ENCODE assay signal across 8 mouse cellular contexts in genomic region chr12:85094010-85094409, GRCm38 (mm10). TPM values are rescaled to one million over a fixed set of nuclear protein-coding genes. Genes with fewer than 3 reads are reported as not detected.
DNase-seq lines count a peak whose midpoint lies in the region; ATAC-seq and TF ChIP-seq lines count a peak whose summit lies in the region.

No protein-coding gene starts in this region.

- H3K4me1 ChIP-seq in kidney, embryonic 14.5 days (ENCODE audit: control insufficient read depth, insufficient read depth, low read length) = 0 out of 2 replicates have a peak, but pooled peaks cover 2% of the 10 kb centered on the region
- 0 out of 2 replicates have a peak, but pooled peaks cover 4% of the 10 kb centered on the region for H3K4me1 ChIP-seq in intestine, embryonic 15.5 days (replicated peaks)
- no peaks in the 10 kb centered on the region for H3K4me1 ChIP-seq in liver, postnatal 0 days (ENCODE audit: insufficient read depth)
- 0 out of 2 replicates have a peak, but pooled peaks cover 3% of the 10 kb centered on the region for H3K4me1 ChIP-seq in stomach, embryonic 15.5 days

- no peaks in the 10 kb centered on the region for H3K36me3 ChIP-seq in kidney, embryonic 14.5 days (ENCODE audit: control insufficient read depth, insufficient read depth, low read length)
- no peaks in the 10 kb centered on the region for H3K36me3 ChIP-seq in intestine, embryonic 15.5 days
- no peaks in the 10 kb centered on the region; the same call in 1 of the 2 replicates for H3K36me3 ChIP-seq in liver, postnatal 0 days (replicated peaks; ENCODE audit: insufficient read depth, low read length)
- no peaks in the 10 kb centered on the region for H3K36me3 ChIP-seq in stomach, embryonic 15.5 days

- no peak overlapping the region for H3K9ac ChIP-seq in kidney, embryonic 14.5 days (ENCODE audit: low read depth, low read length)
- no peak overlapping the region for H3K9ac ChIP-seq in intestine, embryonic 15.5 days
- no peak overlapping the region for H3K9ac ChIP-seq in liver, postnatal 0 days (replicated peaks)
- no peak overlapping the region for H3K9ac ChIP-seq in stomach, embryonic 15.5 days

- no peak for TF ChIP-seq CTCF in gastrocnemius, adult 2 months (IDR thresholded peaks at IDR 0.05)
- no peak for TF ChIP-seq CTCF in liver, postnatal 0 days (IDR thresholded peaks at IDR 0.05; ENCODE audit: low read depth)

- no peak overlapping the region for H3K4me2 ChIP-seq in kidney, embryonic 14.5 days (replicated peaks; ENCODE audit: low read depth, low read length)
- peak overlapping the region; percentile 18; the same call in 1 of the 2 replicates for H3K4me2 ChIP-seq in intestine, embryonic 15.5 days (replicated peaks)
- H3K4me2 ChIP-seq in liver, postnatal 0 days (ENCODE audit: low read depth, low read length) = 0 out of 2 replicates have a peak overlapping the region, but pooled peaks have one; percentile 22
- peak overlapping the region; percentile 15; the same call in 1 of the 2 replicates for H3K4me2 ChIP-seq in stomach, embryonic 15.5 days

- H3K4me3 ChIP-seq in kidney, embryonic 14.5 days (ENCODE audit: low read length) = no peak overlapping the region
- peak overlapping the region; percentile 30 for H3K4me3 ChIP-seq in gastrocnemius, adult 2 months
- H3K4me3 ChIP-seq in intestine, embryonic 15.5 days (replicated peaks) = no peak overlapping the region
- no peak overlapping the region for H3K4me3 ChIP-seq in liver, postnatal 0 days (ENCODE audit: low read depth, low read length)
- no peak overlapping the region for H3K4me3 ChIP-seq in stomach, embryonic 15.5 days (replicated peaks)

- DNase-seq in kidney, adult 18-20 months = no peak
- peak; percentile 87 for DNase-seq in NIH3T3 (ENCODE audit: low read depth)
- DNase-seq in gastrocnemius, adult 2 months = peak; percentile 78
- DNase-seq in liver, postnatal 0 days = peak; percentile 59
- DNase-seq in thymus, postnatal 10 days (ENCODE audit: low spot score in 2 of 2) = no peak

- H3K27me3 ChIP-seq in kidney, embryonic 14.5 days (ENCODE audit: control insufficient read depth, insufficient read depth, low read length) = no peaks in the 10 kb centered on the region
- no peaks in the 10 kb centered on the region for H3K27me3 ChIP-seq in intestine, embryonic 15.5 days (replicated peaks)
- no peaks in the 10 kb centered on the region for H3K27me3 ChIP-seq in liver, postnatal 0 days (ENCODE audit: insufficient read depth, low read length)
- no peaks in the 10 kb centered on the region for H3K27me3 ChIP-seq in stomach, embryonic 15.5 days (replicated peaks)

- peak; percentile 71; the same call in 1 of the 2 replicates for ATAC-seq in kidney, embryonic 14.5 days (ENCODE audit: low FRiP score, low TSS enrichment)
- peak; percentile 71 for ATAC-seq in intestine, embryonic 15.5 days
- ATAC-seq in liver, postnatal 0 days = peak; percentile 40
- peak; percentile 57; the same call in 1 of the 2 replicates for ATAC-seq in stomach, embryonic 15.5 days (ENCODE audit: insufficient read depth, low FRiP score, low read depth)

- intact Hi-C loops in gastrocnemius, adult 2 months (cut with DNase I) = no loop called here

- 24% methylated on average over 14 of the region's 14 CpGs for WGBS in kidney, embryonic 14.5 days
- WGBS in intestine, embryonic 15.5 days = 29% methylated on average over 14 of the region's 14 CpGs
- WGBS in liver, postnatal 0 days (ENCODE audit: insufficient replicate concordance) = 23% methylated on average over 14 of the region's 14 CpGs
- WGBS in stomach, embryonic 15.5 days = 26% methylated on average over 14 of the region's 14 CpGs

- H3K27ac ChIP-seq in kidney, embryonic 14.5 days (ENCODE audit: low read depth, low read length) = no peak overlapping the region
- H3K27ac ChIP-seq in gastrocnemius, adult 2 months = peak overlapping the region; percentile 61
- H3K27ac ChIP-seq in intestine, embryonic 15.5 days = no peak overlapping the region
- H3K27ac ChIP-seq in liver, postnatal 0 days (ENCODE audit: low read depth) = no peak overlapping the region
- H3K27ac ChIP-seq in stomach, embryonic 15.5 days = peak overlapping the region; percentile 46; the same call in 1 of the 2 replicates

- H3K9me3 ChIP-seq in kidney, embryonic 14.5 days (ENCODE audit: control insufficient read depth, low read length) = no peaks in the 10 kb centered on the region
- H3K9me3 ChIP-seq in intestine, embryonic 15.5 days = no peaks in the 10 kb centered on the region
- H3K9me3 ChIP-seq in liver, postnatal 0 days (ENCODE audit: low read length) = no peaks in the 10 kb centered on the region
- H3K9me3 ChIP-seq in stomach, embryonic 15.5 days = no peaks in the 10 kb centered on the region

- no peak for TF ChIP-seq EP300 in liver, postnatal 0 days (IDR thresholded peaks at IDR 0.05; ENCODE audit: low read depth)

RNA-seq across cellular contexts. Expression of gene Prox2, which starts 16.5 kb away (rescaled TPM):
- 2.9 and 3.3 TPM in 2 replicates for polyA plus RNA-seq in kidney, embryonic 14.5 days (2014; fragmentation: Nextera tagmentation; extraction: Ambion mirVana)
- total RNA-seq in gastrocnemius, adult 2 months (2021) = 1 to 10 TPM; 1.7 to 3.0 TPM
- polyA plus RNA-seq in intestine, embryonic 15.5 days (2015; fragmentation: Nextera tagmentation; extraction: Ambion mirVana) = 1.9 and 2.1 TPM in 2 replicates
- 2.3 and 2.8 TPM in 2 replicates for polyA plus RNA-seq in liver, postnatal 0 days (2015; fragmentation: Nextera tagmentation; extraction: Ambion mirVana)
- 2.9 and 3.0 TPM in 2 replicates for polyA plus RNA-seq in stomach, embryonic 15.5 days (2015; fragmentation: Nextera tagmentation; extraction: Ambion mirVana)

RNA-seq across cellular contexts. Expression of gene Dlst, which starts 16.6 kb away (rescaled TPM):
- polyA plus RNA-seq in kidney, embryonic 14.5 days (2014; fragmentation: Nextera tagmentation; extraction: Ambion mirVana) = 68.1 and 119 TPM in 2 replicates
- 100 to 1,000 TPM; 247 to 365 TPM for total RNA-seq in gastrocnemius, adult 2 months (2021)
- 117 and 125 TPM in 2 replicates for polyA plus RNA-seq in intestine, embryonic 15.5 days (2015; fragmentation: Nextera tagmentation; extraction: Ambion mirVana)
- 68.3 and 76.4 TPM in 2 replicates for polyA plus RNA-seq in liver, postnatal 0 days (2015; fragmentation: Nextera tagmentation; extraction: Ambion mirVana)
- 102 and 106 TPM in 2 replicates for polyA plus RNA-seq in stomach, embryonic 15.5 days (2015; fragmentation: Nextera tagmentation; extraction: Ambion mirVana)

RNA-seq across cellular contexts. Expression of gene Rps6kl1, which starts 57.1 kb away (rescaled TPM):
- 0.61 and 1.0 TPM in 2 replicates for polyA plus RNA-seq in kidney, embryonic 14.5 days (2014; fragmentation: Nextera tagmentation; extraction: Ambion mirVana)
- 1 to 10 TPM in 1 of 2 experiments, under 1 TPM in 1; 0.94 to 1.1 TPM for total RNA-seq in gastrocnemius, adult 2 months (2021)
- polyA plus RNA-seq in intestine, embryonic 15.5 days (2015; fragmentation: Nextera tagmentation; extraction: Ambion mirVana) = 2.4 and 2.6 TPM in 2 replicates
- polyA plus RNA-seq in liver, postnatal 0 days (2015; fragmentation: Nextera tagmentation; extraction: Ambion mirVana) = 0.39 and 0.61 TPM in 2 replicates
- polyA plus RNA-seq in stomach, embryonic 15.5 days (2015; fragmentation: Nextera tagmentation; extraction: Ambion mirVana) = 1.7 and 1.8 TPM in 2 replicates

Comparison
In these comparisons a context has a peak if more than half of its experiments do, and no peak if none do; other contexts are left out.
1. H3K27ac ChIP-seq: peak in gastrocnemius, adult 2 months (single experiment) and stomach, embryonic 15.5 days (single experiment); none in kidney, embryonic 14.5 days (single experiment), intestine, embryonic 15.5 days (single experiment) and liver, postnatal 0 days (single experiment).
2. DNase-seq: peak in NIH3T3 (single experiment), gastrocnemius, adult 2 months (single experiment) and liver, postnatal 0 days (single experiment); none in kidney, adult 18-20 months (single experiment) and thymus, postnatal 10 days (0 of 2).
3. Peak in every context shown above with its lines, with median percentiles within 50 percentile points of each other: ATAC-seq.